Mouse (Mus musculus): ENCODE results near the gene Patl2.
"Not testable (repeated sequence)": the region's sequence is repeated elsewhere in the genome, so short reads cannot be mapped to it uniquely, and the experiment has no call there.

Patl2 gene

GRCm38 (mm10) chr2:122186106-122186505, at the start of gene Patl2, which contains the start of gene Terb2:
Patl2 (minus strand) TSS chr2:122186189.
Terb2 (plus strand) TSS chr2:122186272.
- no peak for DNase-seq (ENCODE audit: extremely low read depth, insufficient read length, low spot score)

GRCm38 (mm10) chr2:122235425-122235824, 49.4 kb upstream of the Patl2 start:
- DNase-seq (ENCODE audit: extremely low read depth, insufficient read length, low spot score), result no peak

- peak; percentile 84 for DNase-seq (ENCODE audit: extremely low read depth, insufficient read length, low spot score)
Observed at GRCm38 (mm10) chr2:122234611-122235288, 48.8 kb upstream of the Patl2 start, which contains the start of gene Sord. Sord (plus strand) TSS chr2:122234749.

- DNase-seq (ENCODE audit: extremely low read depth, insufficient read length, low spot score), result peak; percentile 44
Observed at GRCm38 (mm10) chr2:122233759-122234557, 48.0 kb upstream of the Patl2 start.

GRCm38 (mm10) chr2:122233341-122233740, 47.4 kb upstream of the Patl2 start:
- no peak for DNase-seq (ENCODE audit: extremely low read depth, insufficient read length, low spot score)

GRCm38 (mm10) chr2:122231616-122232015, 45.6 kb upstream of the Patl2 start:
- no peak for DNase-seq (ENCODE audit: extremely low read depth, insufficient read length, low spot score)

GRCm38 (mm10) chr2:122230395-122230794, 44.4 kb upstream of the Patl2 start:
- no peak for DNase-seq (ENCODE audit: extremely low read depth, insufficient read length, low spot score)

GRCm38 (mm10) chr2:122223654-122224053, 37.7 kb upstream of the Patl2 start:
- DNase-seq (ENCODE audit: extremely low read depth, insufficient read length, low spot score), result no peak

- DNase-seq (ENCODE audit: extremely low read depth, insufficient read length, low spot score), result no peak
Observed at GRCm38 (mm10) chr2:122222272-122222671, 36.3 kb upstream of the Patl2 start.

- no peak for DNase-seq (ENCODE audit: extremely low read depth, insufficient read length, low spot score)
Observed at GRCm38 (mm10) chr2:122221798-122222197, 35.8 kb upstream of the Patl2 start.

GRCm38 (mm10) chr2:122221378-122221777, 35.4 kb upstream of the Patl2 start:
- no peak for DNase-seq (ENCODE audit: extremely low read depth, insufficient read length, low spot score)

GRCm38 (mm10) chr2:122218234-122218633, 32.2 kb upstream of the Patl2 start:
- no peak for DNase-seq (ENCODE audit: extremely low read depth, insufficient read length, low spot score)

GRCm38 (mm10) chr2:122217075-122217474, 31.1 kb upstream of the Patl2 start:
- DNase-seq (ENCODE audit: extremely low read depth, insufficient read length, low spot score), result not testable (repeated sequence)

GRCm38 (mm10) chr2:122210534-122211228, 24.7 kb upstream of the Patl2 start:
- no peak for DNase-seq (ENCODE audit: extremely low read depth, insufficient read length, low spot score)

GRCm38 (mm10) chr2:122206440-122207107, 20.6 kb upstream of the Patl2 start:
- no peak for DNase-seq (ENCODE audit: extremely low read depth, insufficient read length, low spot score)

- DNase-seq (ENCODE audit: extremely low read depth, insufficient read length, low spot score), result no peak
Observed at GRCm38 (mm10) chr2:122201501-122201900, 15.5 kb upstream of the Patl2 start.

GRCm38 (mm10) chr2:122194509-122194929, 8.5 kb upstream of the Patl2 start:
- DNase-seq (ENCODE audit: extremely low read depth, insufficient read length, low spot score), result no peak

GRCm38 (mm10) chr2:122191849-122192248, 5.9 kb upstream of the Patl2 start:
- no peak for DNase-seq (ENCODE audit: extremely low read depth, insufficient read length, low spot score)

GRCm38 (mm10) chr2:122186751-122187150, 762 bp upstream of the Patl2 start:
- DNase-seq (ENCODE audit: extremely low read depth, insufficient read length, low spot score), result no peak

- DNase-seq (ENCODE audit: extremely low read depth, insufficient read length, low spot score), result no peak
Observed at GRCm38 (mm10) chr2:122185086-122185485, 903 bp downstream of the Patl2 start.

Measured in 3134 (cell line).